Mouse (Mus musculus) stomach, embryonic 16.5 days (tissue): ENCODE data around the gene Trmt13. TPM values are rescaled to one million over a fixed set of nuclear protein-coding genes. Genes with fewer than 3 reads are reported as not detected.

Experiments used
- ATAC-seq: fragments of 200-750 bp; cut with Nextera tagmentation; 2 replicates; pipeline ENCODE4 v1.8.0; 2017; ENCODE audit warnings: moderate number of reproducible peaks, moderate TSS enrichment; ENCODE audit not compliant: insufficient read depth, low FRiP score
- H3K27ac ChIP-seq: fragments of 300-500 bp; sonication (generic); 2 replicates; pipeline ENCODE4 v1.5.1; 2014; ENCODE audit warnings: low read length
- H3K27me3 ChIP-seq: fragments of 300-500 bp; sonication (generic); 2 replicates; pipeline ENCODE4 v1.6.1; 2014; ENCODE audit warnings: low read length, control low read depth, mixed read lengths; ENCODE audit not compliant: control insufficient read depth, insufficient read depth
- H3K36me3 ChIP-seq: fragments of 300-500 bp; sonication (generic); 2 replicates; pipeline ENCODE4 v1.6.1; 2014; ENCODE audit warnings: low read length; ENCODE audit not compliant: control insufficient read depth, insufficient read depth
- H3K4me1 ChIP-seq: fragments of 300-500 bp; sonication (generic); 2 replicates; pipeline ENCODE4 v1.6.1; 2014; ENCODE audit warnings: low read length, control low read depth, mixed read lengths; ENCODE audit not compliant: control insufficient read depth, insufficient read depth
- H3K4me2 ChIP-seq: fragments of 300-500 bp; sonication (generic); 2 replicates; pipeline ENCODE4 v1.6.1; 2014; ENCODE audit warnings: low read depth, low read length, mixed read lengths
- H3K4me3 ChIP-seq: fragments of 300-500 bp; sonication (generic); replicated peaks from 2 replicates; pipeline ENCODE4 v1.5.1; 2014; ENCODE audit warnings: mild to moderate bottlenecking, low read length
- H3K9ac ChIP-seq: fragments of 300-500 bp; sonication (generic); 2 replicates; pipeline ENCODE4 v1.6.1; 2014; ENCODE audit warnings: low read length
- H3K9me3 ChIP-seq: fragments of 300-500 bp; sonication (generic); replicated peaks from 2 replicates; pipeline ENCODE4 v1.6.1; 2016; ENCODE audit warnings: low read length, control low read depth; ENCODE audit not compliant: control insufficient read depth
- WGBS: fragments of 180-500 bp; shearing (Covaris S2); extraction: QIAGEN DNeasy Blood & Tissue Kit; methylation state at CpG from one replicate; pipeline ENCODE4 v1.1.7; 2014; 5-methylcytosine and 5-hydroxymethylcytosine counted together
- polyA plus RNA-seq: library from polyadenylated mRNA; unstranded; fragments of >200 nt; fragmentation: Nextera tagmentation; extraction: Ambion mirVana; gene quantifications from 2 replicates; pipeline ENCODE4 v1.2.1, GENCODE M21; 2015

Gene Trmt13
- polyA plus RNA-seq, 1 experiment from 2014 or later: 25.9 TPM

GRCm38 (mm10) chr3:116542070-116542469, 72.3 kb downstream of the Trmt13 start:
- H3K4me1 ChIP-seq: no peaks in the 10 kb centered on the region

GRCm38 (mm10) chr3:116537200-116537573, 77.2 kb downstream of the Trmt13 start:
- H3K4me3 ChIP-seq: no peak overlapping the region
- H3K36me3 ChIP-seq: no peaks in the 10 kb centered on the region; the same call in 1 of the 2 replicates
- no peak overlapping the region for H3K9ac ChIP-seq
- 63% methylated on average over 6 of the region's 6 CpGs for WGBS
- no peaks in the 10 kb centered on the region for H3K27me3 ChIP-seq
- no peaks in the 10 kb centered on the region for H3K4me1 ChIP-seq
- no peak overlapping the region; the same call in 1 of the 2 replicates for H3K27ac ChIP-seq
- H3K9me3 ChIP-seq: no peaks in the 10 kb centered on the region
- ATAC-seq: no peak
- H3K4me2 ChIP-seq: no peak overlapping the region

More at GRCm38 (mm10) chr3:116542070-116542469, 72.3 kb downstream of the Trmt13 start:
- no peaks in the 10 kb centered on the region for H3K9me3 ChIP-seq
- H3K36me3 ChIP-seq: no peaks in the 10 kb centered on the region; the same call in 1 of the 2 replicates
- WGBS: 85% methylated on average over 2 of the region's 2 CpGs
- H3K4me3 ChIP-seq: no peak overlapping the region
- H3K27me3 ChIP-seq: no peaks in the 10 kb centered on the region
- H3K4me2 ChIP-seq: no peak overlapping the region
- H3K27ac ChIP-seq: no peak overlapping the region
- no peak for ATAC-seq
- H3K9ac ChIP-seq: no peak overlapping the region

- Histone ChIP-seq H3K27me3 (no peaks in the 10 kb centered on the region), H3K9ac (no peak overlapping the region), H3K9me3 (no peaks in the 10 kb centered on the region), H3K4me1 (no peaks in the 10 kb centered on the region), H3K27ac (no peak overlapping the region), H3K4me2 (no peak overlapping the region), H3K36me3 (no peaks in the 10 kb centered on the region; the same call in 1 of the 2 replicates), H3K4me3 (no peak overlapping the region)
- WGBS: 38% methylated on average over 16 of the region's 16 CpGs
- ATAC-seq: peak; percentile 62; the same call in 1 of the 2 replicates
Measured at GRCm38 (mm10) chr3:116536428-116537199, 77.8 kb downstream of the Trmt13 start.

Other genes with a start within 250 kb of the Trmt13 start
- gene Cdc14a, start 190.6 kb downstream of the Trmt13 start, polyA plus RNA-seq: 8.7 and 9.2 TPM in 2 replicates
- 57.3 and 59.6 TPM in 2 replicates for gene Rtca, start 106.4 kb downstream of the Trmt13 start, polyA plus RNA-seq
- 23.0 and 24.2 TPM in 2 replicates for gene Dbt, start 101.5 kb downstream of the Trmt13 start, polyA plus RNA-seq
- 1.5 and 3.2 TPM in 2 replicates for gene Lrrc39, start 51.6 kb downstream of the Trmt13 start, polyA plus RNA-seq
- 16.5 and 16.6 TPM in 2 replicates for gene Sass6, start 19.6 kb downstream of the Trmt13 start, polyA plus RNA-seq
- gene Mfsd14a, start 48.1 kb upstream of the Trmt13 start, polyA plus RNA-seq: 84.1 and 89.5 TPM in 2 replicates
- gene Gm43191, start 66.7 kb upstream of the Trmt13 start, polyA plus RNA-seq: not detected in 2 replicates
- 34.1 and 40.3 TPM in 2 replicates for gene Slc35a3, start 98.2 kb upstream of the Trmt13 start, polyA plus RNA-seq
- 14.6 and 28.1 TPM in 2 replicates for gene Agl, start 193.6 kb upstream of the Trmt13 start, polyA plus RNA-seq
- gene Frrs1, start 244.9 kb upstream of the Trmt13 start, polyA plus RNA-seq: 41.8 and 48.6 TPM in 2 replicates